Mouse (Mus musculus) layer of hippocampus, postnatal 36 days (tissue): Measurements from ENCODE around the gene Adprh. TPM values are rescaled to one million over a fixed set of nuclear protein-coding genes. Genes with fewer than 3 reads are reported as not detected.

Source experiments
- DNase-seq, 2 experiments: peaks; one replicate each; pipeline ENCODE4 v3.0.0; 2022
- total RNA-seq, 2 experiments: library from RNA; stranded (reverse); gene quantifications; 2 replicates each; pipeline ENCODE4 v1.2.3; 2021

The Adprh gene
- total RNA-seq, 2 experiments from 2014 or later = 53.0 to 57.7 TPM

- DNase-seq = no peak
Observed at GRCm38 (mm10) chr16:38442216-38442615, 10.3 kb downstream of the Adprh start.

GRCm38 (mm10) chr16:38441611-38442010 lies 10.9 kb downstream of the Adprh start:
- DNase-seq = no peak

- DNase-seq = no peak
Observed at GRCm38 (mm10) chr16:38440403-38440802, 12.1 kb downstream of the Adprh start.

- DNase-seq = no peak
Observed at GRCm38 (mm10) chr16:38439190-38439589, 13.3 kb downstream of the Adprh start.

- DNase-seq = no peak
Observed at GRCm38 (mm10) chr16:38434295-38434795, 18.2 kb downstream of the Adprh start.

- DNase-seq = no peak
Observed at GRCm38 (mm10) chr16:38433514-38433913, 19.0 kb downstream of the Adprh start.

GRCm38 (mm10) chr16:38432498-38433425 lies 19.7 kb downstream of the Adprh start, which contains the start of gene Pla1a:
Pla1a (minus strand) TSS chr16:38433145.
- no peak for DNase-seq

GRCm38 (mm10) chr16:38431446-38432185 lies 20.9 kb downstream of the Adprh start:
- no peak for DNase-seq

- no peak for DNase-seq
Observed at GRCm38 (mm10) chr16:38425799-38426198, 26.7 kb downstream of the Adprh start.

- no peak for DNase-seq
Observed at GRCm38 (mm10) chr16:38425374-38425773, 27.1 kb downstream of the Adprh start.

GRCm38 (mm10) chr16:38414953-38415352 lies 37.5 kb downstream of the Adprh start:
- DNase-seq = no peak

- DNase-seq = no peak
Observed at GRCm38 (mm10) chr16:38408416-38408815, 44.1 kb downstream of the Adprh start.

GRCm38 (mm10) chr16:38407584-38407983 lies 44.9 kb downstream of the Adprh start:
- DNase-seq = no peak

GRCm38 (mm10) chr16:38406708-38407107 lies 45.8 kb downstream of the Adprh start:
- no peak for DNase-seq

- no peak for DNase-seq
Observed at GRCm38 (mm10) chr16:38406293-38406692, 46.2 kb downstream of the Adprh start.

- no peak for DNase-seq
Observed at GRCm38 (mm10) chr16:38403639-38404038, 48.9 kb downstream of the Adprh start.

GRCm38 (mm10) chr16:38401468-38401867 lies 51.0 kb downstream of the Adprh start:
- no peak for DNase-seq

GRCm38 (mm10) chr16:38400311-38400960 lies 52.1 kb downstream of the Adprh start:
- no peak for DNase-seq

- DNase-seq = peak; percentile 32 to 42
Observed at GRCm38 (mm10) chr16:38399531-38400231, 52.8 kb downstream of the Adprh start.

- DNase-seq = no peak
Observed at GRCm38 (mm10) chr16:38399076-38399475, 53.4 kb downstream of the Adprh start.

GRCm38 (mm10) chr16:38398266-38398665 lies 54.2 kb downstream of the Adprh start:
- no peak for DNase-seq

GRCm38 (mm10) chr16:38396155-38396554 lies 56.3 kb downstream of the Adprh start:
- no peak for DNase-seq
